Mouse (Mus musculus): ENCODE results near the gene Gucy1b2.

DNA sequence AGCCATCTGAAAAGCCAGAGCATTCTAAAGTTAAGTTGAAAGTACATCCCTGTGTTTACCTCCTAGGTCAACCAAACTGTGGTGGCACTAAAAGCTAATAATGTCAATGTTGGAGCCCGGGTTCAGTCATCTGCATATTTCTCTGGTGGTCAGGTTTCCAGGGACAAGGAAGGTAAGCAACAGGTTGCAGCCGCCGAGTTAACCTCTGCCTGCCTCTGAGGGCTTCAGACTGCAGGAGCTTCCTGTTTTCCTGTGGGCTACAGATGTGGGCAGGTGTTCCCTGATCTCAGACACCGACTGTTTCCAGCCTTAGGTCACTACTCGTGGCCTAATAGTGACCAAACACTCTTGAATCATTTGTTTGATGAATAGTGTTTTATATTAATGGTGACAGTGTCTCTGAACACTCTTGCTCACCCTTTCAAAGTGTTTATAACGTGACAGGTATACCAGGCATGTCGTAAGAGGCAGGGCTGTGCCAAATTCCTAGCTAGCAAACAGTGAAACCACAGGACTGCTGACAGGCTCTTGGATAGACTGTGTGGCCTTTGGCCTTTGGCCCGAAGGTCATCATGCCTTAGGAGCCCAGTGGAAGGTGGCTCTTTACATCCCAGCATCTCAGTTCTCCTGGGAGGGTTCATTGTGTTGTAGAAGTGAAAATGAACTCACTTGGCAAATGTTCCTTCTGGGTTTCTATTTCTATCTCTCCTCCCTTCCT lies 94.7 kb downstream of the Gucy1b2 start:
- TF ChIP-seq CTCF (IDR thresholded peaks at IDR 0.05; ENCODE audit: low read depth) (no peak), EP300 (optimal IDR thresholded peaks at IDR 0.05) (no peak)

Measured in stomach, postnatal 0 days (tissue).